Mouse (Mus musculus) T-helper 2 cell (primary cell): ENCODE measurements at regions not wholly inside any gene's neighbourhood (a gene's known extent, or its start where the extent isn't known, plus 50 kb on each side); places are given as distances from the start of the nearest gene placed in this dataset.

Experiments used
- in situ Hi-C: fragments of 300-600 bp; cut with MboI, MseI; formaldehyde crosslinking; loops from one replicate; pipeline ENCODE4 v1.15.1; 2025; ENCODE audit warnings: high pct_unique_total_duplicates

GRCm38 (mm10) chr5:129353549-129353948, 147.5 kb upstream of the Sfswap start:
- in situ Hi-C loops: no loop called here

- in situ Hi-C loops: no loop called here
These were observed 146.1 kb upstream of the Sfswap start for GRCm38 (mm10) chr5:129354877-129355276.

GRCm38 (mm10) chr5:129361527-129361926, 139.5 kb upstream of the Sfswap start:
- in situ Hi-C loops: no loop called here

- in situ Hi-C loops: no loop called here
These were observed 137.8 kb upstream of the Sfswap start for GRCm38 (mm10) chr5:129363189-129363588.

- in situ Hi-C loops: no loop called here
These were observed 136.0 kb upstream of the Sfswap start for GRCm38 (mm10) chr5:129365026-129365425.

GRCm38 (mm10) chr5:129367266-129367665, 133.8 kb upstream of the Sfswap start:
- in situ Hi-C loops: no loop called here

- in situ Hi-C loops: loop anchor here (25.0 kb wide), 1 partner anchor 906 kb away; no protein-coding TSS in a partner anchor
These were observed 120.2 kb upstream of the Sfswap start for GRCm38 (mm10) chr5:129380861-129381260.

GRCm38 (mm10) chr5:129384976-129385375, 116.0 kb upstream of the Sfswap start:
- in situ Hi-C loops: loop anchor here (5.0 to 25.0 kb wide), 3 partner anchors 202 to 902 kb away; no protein-coding TSS in a partner anchor

GRCm38 (mm10) chr5:129385965-129386643, 114.9 kb upstream of the Sfswap start:
- in situ Hi-C loops: loop anchor here (5.0 to 25.0 kb wide), 3 partner anchors 201 to 901 kb away; no protein-coding TSS in a partner anchor

- in situ Hi-C loops: loop anchor here (5.0 to 25.0 kb wide), 3 partner anchors 201 to 901 kb away; no protein-coding TSS in a partner anchor
These were observed 114.3 kb upstream of the Sfswap start for GRCm38 (mm10) chr5:129386671-129387070.

GRCm38 (mm10) chr5:129387301-129387700, 113.7 kb upstream of the Sfswap start:
- in situ Hi-C loops: loop anchor here (5.0 to 25.0 kb wide), 3 partner anchors 200 to 900 kb away; no protein-coding TSS in a partner anchor

GRCm38 (mm10) chr5:129390921-129391371, 110.1 kb upstream of the Sfswap start:
- in situ Hi-C loops: loop anchor here (25.0 kb wide), 1 partner anchor 896 kb away; no protein-coding TSS in a partner anchor

GRCm38 (mm10) chr5:129393150-129393549, 107.9 kb upstream of the Sfswap start:
- in situ Hi-C loops: loop anchor here (25.0 kb wide), 1 partner anchor 894 kb away; no protein-coding TSS in a partner anchor

- in situ Hi-C loops: loop anchor here (25.0 kb wide), 1 partner anchor 894 kb away; no protein-coding TSS in a partner anchor
These were observed 107.3 kb upstream of the Sfswap start for GRCm38 (mm10) chr5:129393606-129394255.

- in situ Hi-C loops: loop anchor here (25.0 kb wide), 1 partner anchor 893 kb away; no protein-coding TSS in a partner anchor
These were observed 106.6 kb upstream of the Sfswap start for GRCm38 (mm10) chr5:129394416-129394815.

- in situ Hi-C loops: loop anchor here (25.0 kb wide), 1 partner anchor 890 kb away; no protein-coding TSS in a partner anchor
These were observed 103.7 kb upstream of the Sfswap start for GRCm38 (mm10) chr5:129397311-129397710.

GRCm38 (mm10) chr5:129406259-129406658, 94.8 kb upstream of the Sfswap start:
- in situ Hi-C loops: no loop called here

- in situ Hi-C loops: no loop called here
These were observed 91.5 kb upstream of the Sfswap start for GRCm38 (mm10) chr5:129409440-129410004.

- in situ Hi-C loops: no loop called here
These were observed 88.9 kb upstream of the Sfswap start for GRCm38 (mm10) chr5:129412161-129412560.

GRCm38 (mm10) chr5:129414960-129415706, 85.9 kb upstream of the Sfswap start:
- in situ Hi-C loops: no loop called here

- in situ Hi-C loops: no loop called here
These were observed 84.6 kb upstream of the Sfswap start for GRCm38 (mm10) chr5:129416425-129416824.
